Mouse (Mus musculus) forebrain, embryonic 10.5 days (tissue): ENCODE results near the gene Grk5. TPM values are rescaled to one million over a fixed set of nuclear protein-coding genes. Genes with fewer than 3 reads are reported as not detected.
A peak's percentile ranks its signal among the peaks of the same experiment; 100 is the strongest.

Experiments
- DNase-seq: peaks from one replicate; pipeline ENCODE4 v3.0.0-alpha.2; 2017; ENCODE audit warnings: low spot score; ENCODE audit errors: extremely low spot score
- H3K27ac ChIP-seq: fragments of 300-500 bp; sonication (generic); 2 replicates; pipeline ENCODE4 v1.5.1; 2016; ENCODE audit warnings: mild to moderate bottlenecking
- H3K27me3 ChIP-seq: fragments of 300-500 bp; sonication (generic); 2 replicates; pipeline ENCODE4 v1.6.1; 2016; ENCODE audit warnings: mild to moderate bottlenecking; ENCODE audit not compliant: poor library complexity, severe bottlenecking
- H3K36me3 ChIP-seq: fragments of 300-500 bp; sonication (generic); replicated peaks from 2 replicates; pipeline ENCODE4 v1.6.1; 2016; ENCODE audit warnings: mild to moderate bottlenecking, moderate library complexity
- H3K4me1 ChIP-seq: fragments of 300-500 bp; sonication (generic); 2 replicates; pipeline ENCODE4 v1.6.1; 2016
- H3K4me3 ChIP-seq: fragments of 300-500 bp; sonication (generic); 2 replicates; pipeline ENCODE4 v1.5.1; 2016; ENCODE audit warnings: mild to moderate bottlenecking, moderate library complexity
- H3K9me3 ChIP-seq: fragments of 300-500 bp; sonication (generic); 2 replicates; pipeline ENCODE4 v1.6.1; 2016; ENCODE audit warnings: mild to moderate bottlenecking, moderate library complexity
- WGBS: fragments of 180-500 bp; shearing (Covaris S2); methylation state at CpG from one replicate; pipeline ENCODE4 v1.1.7; 2016; 5-methylcytosine and 5-hydroxymethylcytosine counted together
- polyA plus RNA-seq: library from polyadenylated mRNA; unstranded; fragments of >200 nt; fragmentation: Nextera tagmentation; extraction: Ambion mirVana; gene quantifications from 2 replicates; pipeline ENCODE4 v1.2.1, GENCODE M21; 2016

Gene Grk5
- polyA plus RNA-seq, 1 experiment from 2014 or later = 2.0 TPM

DNA sequence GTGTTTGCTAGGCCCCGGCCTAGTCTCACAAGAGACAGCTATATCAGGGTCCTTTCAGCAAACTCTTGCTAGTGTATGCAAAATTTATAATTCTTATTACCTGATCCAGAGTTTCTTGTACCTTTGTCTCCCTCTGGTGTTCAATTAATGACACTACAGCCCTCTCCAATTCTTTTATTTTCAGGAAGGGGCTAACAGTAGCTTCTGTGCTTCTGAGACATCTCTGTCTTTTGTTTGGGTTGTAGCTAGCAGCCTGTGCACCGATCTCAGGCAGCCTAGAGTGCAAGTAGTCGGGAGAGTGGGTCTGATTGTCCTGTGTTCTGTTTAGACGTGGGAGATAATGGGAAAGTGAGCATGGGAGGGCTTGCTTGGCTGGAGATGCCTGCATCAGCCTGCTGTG is 208.2 kb downstream of the Grk5 start:
- H3K4me1 ChIP-seq = no peaks in the 10 kb centered on the region
- no peak for DNase-seq
- 29% methylated on average over 4 of the region's 4 CpGs for WGBS

DNA sequence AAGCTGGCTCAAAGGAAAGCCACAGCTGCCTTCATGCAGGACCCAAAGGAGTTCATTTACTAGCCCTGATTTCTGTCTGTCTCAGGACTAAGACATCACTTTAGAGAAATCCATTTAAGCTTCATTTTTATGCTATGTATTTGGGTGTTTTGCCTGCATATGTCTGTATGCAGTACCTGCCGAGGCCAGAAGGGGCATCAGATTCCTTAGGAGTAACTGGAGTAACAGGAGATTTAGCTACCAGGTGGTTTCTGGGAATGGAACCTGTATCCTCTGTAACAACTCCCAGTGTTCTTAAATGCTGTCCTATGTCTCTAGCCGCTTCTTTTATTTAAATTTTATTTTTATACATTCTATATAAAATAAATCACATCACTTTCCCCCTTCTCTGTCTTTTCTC is 220.6 kb downstream of the Grk5 start:
- Histone ChIP-seq H3K36me3 (0 out of 2 replicates have a peak, but pooled peaks cover 5% of the 10 kb centered on the region), H3K27me3 (no peaks in the 10 kb centered on the region), H3K4me3 (no peak overlapping the region), H3K27ac (no peak overlapping the region), H3K9me3 (peaks cover 10% of the 10 kb centered on the region; the same call in 1 of the 2 replicates), H3K4me1 (no peaks in the 10 kb centered on the region)
- no peak for DNase-seq
- 56% methylated on average over 2 of the region's 2 CpGs for WGBS

More for the DNA sequence above, 208.2 kb downstream of the Grk5 start:
- no peaks in the 10 kb centered on the region for H3K27me3 ChIP-seq
- H3K4me3 ChIP-seq = no peak overlapping the region
- no peaks in the 10 kb centered on the region for H3K9me3 ChIP-seq
- 0 out of 2 replicates have a peak, but pooled peaks cover 4% of the 10 kb centered on the region for H3K36me3 ChIP-seq
- no peak overlapping the region for H3K27ac ChIP-seq

DNA sequence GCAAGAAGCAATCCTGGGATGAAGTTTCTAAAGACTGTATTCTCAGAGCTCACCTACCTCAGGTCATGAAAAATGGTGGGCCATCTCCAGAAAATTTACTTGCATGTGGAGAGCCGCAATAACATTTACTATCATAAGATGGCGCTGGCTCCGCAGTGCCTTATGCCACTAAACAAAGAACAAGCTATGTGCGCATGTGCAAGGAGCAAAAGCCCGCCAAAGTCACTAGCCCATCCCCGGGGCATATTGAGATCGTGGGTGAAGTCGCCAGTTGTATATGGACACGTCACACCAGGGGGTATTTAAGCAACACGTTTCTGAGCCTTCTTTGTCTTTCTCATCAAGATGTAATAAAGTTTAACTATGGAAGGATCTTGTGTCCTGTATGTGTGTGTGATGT is 241.5 kb downstream of the Grk5 start:
- Histone ChIP-seq H3K36me3 (peaks cover 29% of the 10 kb centered on the region), H3K9me3 (peaks cover 4% of the 10 kb centered on the region; the same call in 1 of the 2 replicates), H3K27me3 (no peaks in the 10 kb centered on the region), H3K4me3 (no peak overlapping the region), H3K27ac (no peak overlapping the region), H3K4me1 (no peaks in the 10 kb centered on the region)
- WGBS = 89% methylated on average over 10 of the region's 10 CpGs
- DNase-seq = no peak

DNA sequence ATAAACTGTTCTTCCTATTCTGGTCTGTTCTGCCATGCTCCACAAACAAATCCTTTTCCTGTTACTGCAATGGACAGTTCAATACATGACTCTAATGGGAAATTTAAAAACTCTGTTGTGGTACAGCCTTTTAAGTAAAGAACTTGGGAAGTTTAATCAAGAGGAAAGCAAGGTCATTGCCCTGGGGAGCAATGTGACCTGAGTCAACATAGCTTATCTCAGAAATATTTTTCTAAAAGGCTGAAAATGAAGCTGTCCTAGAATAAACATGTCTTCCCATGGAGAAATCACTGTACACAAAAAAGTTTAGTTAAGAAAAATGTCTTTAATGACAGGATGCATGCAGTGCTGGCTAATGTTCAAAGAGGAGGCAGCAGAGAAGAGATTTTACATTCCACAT is 249.1 kb downstream of the Grk5 start:
- H3K27ac ChIP-seq = no peak overlapping the region
- no peaks in the 10 kb centered on the region for H3K9me3 ChIP-seq
- peaks cover 16% of the 10 kb centered on the region for H3K4me1 ChIP-seq
- DNase-seq = no peak
- H3K27me3 ChIP-seq = no peaks in the 10 kb centered on the region
- H3K4me3 ChIP-seq = no peak overlapping the region
- H3K36me3 ChIP-seq = peaks cover 9% of the 10 kb centered on the region

DNA sequence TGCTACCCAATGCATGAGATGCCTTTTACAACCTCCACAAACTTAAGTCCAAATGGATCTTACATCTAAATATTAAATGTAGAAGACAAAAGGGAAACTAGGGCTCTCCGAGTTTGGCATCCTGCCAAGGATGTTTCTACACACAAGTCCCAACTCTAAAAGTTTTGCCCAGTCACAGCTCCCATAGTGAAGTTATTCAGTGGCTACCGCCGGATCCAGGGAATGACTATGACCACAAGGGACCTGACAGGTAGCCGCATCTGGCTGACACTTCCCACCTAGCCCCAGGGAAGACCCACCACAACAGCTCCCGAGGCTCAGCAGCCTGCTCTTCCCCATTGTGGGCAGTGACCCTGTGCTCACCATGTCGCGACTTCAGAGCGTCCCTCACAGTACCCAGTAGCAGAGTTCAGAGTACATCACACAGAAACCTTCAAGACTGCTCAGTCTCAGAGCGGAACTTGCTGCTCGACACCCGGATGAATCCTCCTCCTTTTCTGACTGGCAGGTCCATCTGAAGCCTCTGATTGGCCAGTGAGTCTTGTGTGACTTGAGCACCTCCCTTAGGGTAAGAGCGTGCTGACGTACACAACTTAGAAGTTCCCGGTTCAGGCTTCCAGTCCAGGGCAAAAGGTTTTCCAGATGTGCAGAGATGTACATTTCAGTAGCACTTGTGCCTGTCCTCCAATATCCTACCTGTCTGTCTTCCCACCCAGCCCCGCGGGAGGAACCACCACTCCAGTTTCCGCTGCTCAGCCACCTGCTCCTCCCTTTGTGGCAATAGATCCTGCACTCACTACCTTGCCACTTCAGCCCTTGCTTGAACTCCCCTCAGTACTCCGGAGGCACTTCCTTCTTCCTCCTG is 251.0 kb downstream of the Grk5 start, which contains the start of gene Zfp950:
Zfp950 (minus strand) TSS at position 499 of the 865 bp plus-strand sequence.
- H3K27ac ChIP-seq = peak within 1 kb of the TSS; percentile 83
- 2% methylated on average over 18 of the region's 18 CpGs for WGBS
- peak within 1 kb of the TSS; percentile 81 for H3K4me3 ChIP-seq
- H3K36me3 ChIP-seq = peaks cover 6% of the 10 kb centered on the region; the same call in 1 of the 2 replicates
- H3K9me3 ChIP-seq = no peaks in the 10 kb centered on the region
- DNase-seq = peak; percentile 79
- H3K27me3 ChIP-seq = no peaks in the 10 kb centered on the region
- H3K4me1 ChIP-seq = peaks cover 16% of the 10 kb centered on the region

DNA sequence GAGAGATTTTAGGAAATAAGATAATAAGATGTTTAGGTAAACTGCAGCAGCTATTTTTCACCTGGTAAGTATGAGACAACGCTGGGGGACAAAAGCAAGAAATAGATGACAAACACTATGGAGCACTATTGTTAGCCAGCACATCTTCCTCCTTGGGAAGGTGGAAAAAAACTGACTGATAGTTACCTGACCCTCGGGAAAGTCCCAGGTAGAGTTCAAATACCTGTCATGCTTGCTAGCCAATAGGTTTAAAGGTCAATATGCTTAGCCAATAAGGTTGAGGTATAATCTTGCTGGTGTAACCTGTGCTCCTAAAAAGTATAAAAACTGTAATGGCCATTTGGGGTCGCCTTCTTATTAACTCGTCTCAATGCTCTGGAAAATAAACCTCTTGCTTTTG is 251.8 kb downstream of the Grk5 start:
- WGBS = 20% methylated on average over 4 of the region's 4 CpGs
- DNase-seq = no peak
- no peaks in the 10 kb centered on the region for H3K9me3 ChIP-seq
- peak overlapping the region; percentile 81 for H3K4me3 ChIP-seq
- H3K4me1 ChIP-seq = peaks cover 16% of the 10 kb centered on the region
- no peaks in the 10 kb centered on the region for H3K27me3 ChIP-seq
- H3K36me3 ChIP-seq = peaks cover 6% of the 10 kb centered on the region; the same call in 1 of the 2 replicates
- peak overlapping the region; percentile 83 for H3K27ac ChIP-seq

Other genes with a start within 250 kb of the Grk5 start
- gene Nanos1, start 133.8 kb upstream of the Grk5 start, polyA plus RNA-seq = 1.4 and 1.6 TPM in 2 replicates
- gene Eif3a, start 99.1 kb upstream of the Grk5 start, polyA plus RNA-seq = 165 and 170 TPM in 2 replicates
- 26.2 and 27.9 TPM in 2 replicates for gene Fam45a, start 78.2 kb upstream of the Grk5 start, polyA plus RNA-seq
- gene Sfxn4, start 28.3 kb upstream of the Grk5 start, polyA plus RNA-seq = 10.8 and 11.5 TPM in 2 replicates
- 112 and 115 TPM in 2 replicates for gene Prdx3, start 15.2 kb upstream of the Grk5 start, polyA plus RNA-seq